Mouse (Mus musculus) Muller cell, postnatal 12 days (primary cell): ENCODE data around the gene Itga6.

Experiments
- DNase-seq: peaks from one replicate; pipeline ENCODE4 v3.0.0-alpha.2; 2015; ENCODE audit errors: inconsistent ontology term

The Itga6 gene

GRCm38 (mm10) chr2:71801691-71802090 is 56.3 kb downstream of the Itga6 start:
- no peak for DNase-seq

DNA sequence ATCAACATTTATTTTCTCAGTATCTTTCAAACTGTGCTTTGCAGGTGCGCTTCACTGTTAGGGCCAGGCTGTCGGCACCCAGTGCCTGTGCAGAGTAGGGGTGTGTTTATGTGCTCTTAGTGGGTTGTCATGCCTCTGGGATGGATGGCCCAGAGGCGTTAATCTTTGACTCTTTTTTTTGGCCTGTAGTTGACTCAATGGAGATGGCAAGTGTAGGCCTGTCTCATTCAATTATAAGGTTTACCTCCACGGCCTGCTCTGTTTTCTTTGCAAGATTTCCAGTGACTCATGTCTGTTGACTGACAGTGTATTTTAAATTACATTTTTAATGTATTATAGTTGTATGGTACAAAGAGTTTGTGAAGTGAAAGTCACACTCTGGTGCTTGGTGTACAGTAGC is 56.7 kb downstream of the Itga6 start:
- DNase-seq = no peak

DNA sequence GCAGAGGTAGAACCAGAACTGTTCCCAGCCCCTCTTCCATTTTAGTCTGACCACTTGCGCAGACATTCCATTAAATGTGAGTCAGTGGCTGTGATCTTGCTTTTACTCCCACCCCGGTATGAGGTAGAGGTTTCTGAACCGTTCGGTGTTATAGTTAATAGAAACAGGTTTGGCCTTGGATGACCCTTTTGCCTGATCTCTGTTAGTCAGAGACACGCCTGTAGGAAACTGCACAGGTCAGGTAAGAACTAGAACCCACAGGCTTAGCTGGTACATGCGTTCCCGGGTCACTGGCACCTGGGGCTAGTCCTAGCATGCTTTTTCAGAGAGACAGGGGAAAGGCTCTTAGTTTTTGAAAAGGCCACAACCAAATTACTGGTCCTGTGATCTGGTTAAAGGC is 59.7 kb downstream of the Itga6 start:
- no peak for DNase-seq

- no peak for DNase-seq
Observed at GRCm38 (mm10) chr2:71805611-71806567, 60.5 kb downstream of the Itga6 start.

DNA sequence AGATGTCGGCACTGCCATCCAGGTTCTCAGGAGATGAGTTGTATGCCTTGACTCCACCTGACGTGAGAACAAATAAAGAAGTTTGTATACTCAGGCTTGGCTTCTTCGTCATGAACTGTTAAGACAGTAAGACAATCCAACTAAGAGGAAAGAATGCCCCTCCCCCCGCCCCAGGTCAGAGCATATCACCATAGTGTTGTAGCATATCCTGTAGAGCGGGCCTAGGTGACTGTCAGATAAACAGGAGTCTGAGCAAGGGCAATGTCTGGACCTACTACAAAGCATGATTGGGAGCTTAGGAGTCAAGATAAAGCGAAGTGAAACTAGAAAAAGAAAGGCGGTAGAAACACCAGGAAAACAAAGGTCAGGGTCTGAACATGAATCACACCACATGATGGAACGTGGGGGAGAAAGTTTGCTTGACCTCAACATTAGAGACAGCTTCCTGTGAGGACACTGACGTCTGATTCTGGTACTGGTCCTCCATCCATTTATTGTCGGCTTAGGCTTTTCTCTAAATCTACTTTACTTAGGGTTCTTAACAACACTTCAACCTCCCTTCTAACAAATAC is 64.0 kb downstream of the Itga6 start:
- DNase-seq = no peak

- no peak for DNase-seq
Observed at GRCm38 (mm10) chr2:71810010-71810409, 64.6 kb downstream of the Itga6 start.

GRCm38 (mm10) chr2:71810906-71811305 is 65.5 kb downstream of the Itga6 start:
- no peak for DNase-seq

GRCm38 (mm10) chr2:71812221-71813021 is 67.0 kb downstream of the Itga6 start:
- peak; percentile 54 for DNase-seq

- DNase-seq = no peak
Observed at GRCm38 (mm10) chr2:71813022-71813358, 67.6 kb downstream of the Itga6 start.

- no peak for DNase-seq
Observed at GRCm38 (mm10) chr2:71813371-71813770, 68.0 kb downstream of the Itga6 start.

GRCm38 (mm10) chr2:71814016-71814415 is 68.6 kb downstream of the Itga6 start:
- DNase-seq = no peak

DNA sequence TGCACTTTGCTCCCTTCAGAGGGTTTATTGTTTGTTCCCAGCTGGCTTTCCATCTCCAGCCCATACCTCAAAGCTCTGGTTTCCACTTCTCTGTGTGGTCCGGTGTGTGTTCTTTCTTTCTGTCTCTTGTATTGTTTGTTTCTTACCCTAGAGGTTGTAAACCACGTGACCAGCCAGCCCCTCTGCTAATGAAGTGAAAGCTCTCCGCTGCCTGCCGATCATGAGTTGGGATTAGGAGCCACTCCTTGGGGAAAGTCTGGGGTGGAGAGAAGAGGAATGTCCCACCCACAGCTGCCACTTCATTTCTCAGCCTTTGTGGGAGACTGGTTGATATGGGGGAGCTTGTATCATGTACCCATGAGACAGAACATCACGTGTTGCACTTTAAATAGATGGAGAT is 69.9 kb downstream of the Itga6 start:
- no peak for DNase-seq

DNA sequence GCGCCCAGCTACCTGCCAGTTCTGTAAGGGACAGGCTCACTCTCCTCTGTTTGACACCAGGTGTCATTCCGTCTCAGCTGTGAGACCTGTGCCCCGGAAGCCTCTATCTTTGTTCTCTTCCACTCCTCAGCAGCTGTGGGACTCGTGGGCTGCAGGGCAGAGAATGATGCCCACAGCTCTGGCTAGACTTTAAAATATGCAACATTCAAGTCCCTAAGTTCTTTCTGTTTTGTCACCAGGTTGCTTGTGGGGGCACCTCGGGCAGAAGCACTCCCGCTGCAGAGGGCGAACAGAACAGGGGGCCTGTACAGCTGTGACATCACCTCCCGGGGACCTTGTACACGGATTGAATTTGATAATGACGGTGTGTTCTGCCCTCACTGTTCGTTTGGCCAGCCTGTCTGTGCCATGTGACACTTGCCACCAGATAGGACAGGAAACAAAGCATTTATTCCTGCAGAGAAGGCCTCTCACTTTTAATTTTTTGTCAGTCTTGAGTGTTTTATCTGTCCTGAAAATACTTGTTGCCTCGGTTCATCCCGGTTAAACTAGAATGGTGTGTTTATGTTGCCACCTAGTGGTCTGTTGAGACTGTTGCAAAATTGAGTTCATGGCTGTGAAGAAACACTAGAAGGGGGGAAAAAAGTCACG is 71.1 kb downstream of the Itga6 start:
- peak; percentile 48 for DNase-seq

GRCm38 (mm10) chr2:71824146-71824545 is 78.7 kb downstream of the Itga6 start:
- DNase-seq = no peak

- no peak for DNase-seq
Observed at GRCm38 (mm10) chr2:71827711-71828110, 82.3 kb downstream of the Itga6 start.

DNA sequence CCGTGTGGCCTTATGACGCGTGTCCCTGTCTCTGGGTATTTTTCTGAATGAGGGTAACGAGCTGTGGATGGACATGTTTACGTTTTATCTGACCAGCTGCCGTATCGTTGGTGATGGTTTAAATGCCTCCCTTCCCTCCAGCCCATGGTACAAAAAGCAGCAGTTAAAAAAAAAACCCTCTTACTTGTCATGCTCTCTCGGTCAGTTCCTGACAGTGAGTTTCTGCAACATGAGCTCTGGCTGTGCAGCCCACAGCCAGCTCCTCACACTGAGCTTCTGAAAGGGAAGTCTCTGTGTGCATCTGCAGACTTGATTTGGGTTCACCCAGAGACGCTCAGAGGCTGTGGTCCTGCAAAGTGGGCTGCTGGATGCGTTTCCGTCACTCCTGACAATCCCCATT is 83.5 kb downstream of the Itga6 start:
- DNase-seq = no peak

GRCm38 (mm10) chr2:71833626-71834025 is 88.2 kb downstream of the Itga6 start:
- DNase-seq = no peak

- no peak for DNase-seq
Observed at GRCm38 (mm10) chr2:71834371-71834770, 89.0 kb downstream of the Itga6 start.

DNA sequence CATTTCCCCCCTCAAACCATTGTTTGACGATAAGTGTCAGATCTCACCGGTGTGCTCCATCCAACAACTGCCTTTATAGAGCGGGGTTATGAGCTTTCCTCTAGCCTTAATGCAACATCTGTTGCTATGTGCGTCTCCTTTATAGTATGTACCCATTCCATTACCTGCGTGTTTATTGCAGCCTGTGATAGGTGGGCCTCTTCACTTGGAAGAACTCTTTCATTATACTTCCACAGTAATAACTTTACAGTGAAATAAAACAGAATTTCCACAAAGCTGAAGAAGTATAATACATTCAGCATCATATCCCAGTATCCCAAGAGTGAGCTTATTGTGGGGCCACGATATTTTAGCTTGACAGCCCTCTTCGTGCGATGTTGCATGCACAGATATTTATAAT is 90.1 kb downstream of the Itga6 start:
- DNase-seq = no peak

- no peak for DNase-seq
Observed at GRCm38 (mm10) chr2:71836232-71836631, 90.8 kb downstream of the Itga6 start.

DNA sequence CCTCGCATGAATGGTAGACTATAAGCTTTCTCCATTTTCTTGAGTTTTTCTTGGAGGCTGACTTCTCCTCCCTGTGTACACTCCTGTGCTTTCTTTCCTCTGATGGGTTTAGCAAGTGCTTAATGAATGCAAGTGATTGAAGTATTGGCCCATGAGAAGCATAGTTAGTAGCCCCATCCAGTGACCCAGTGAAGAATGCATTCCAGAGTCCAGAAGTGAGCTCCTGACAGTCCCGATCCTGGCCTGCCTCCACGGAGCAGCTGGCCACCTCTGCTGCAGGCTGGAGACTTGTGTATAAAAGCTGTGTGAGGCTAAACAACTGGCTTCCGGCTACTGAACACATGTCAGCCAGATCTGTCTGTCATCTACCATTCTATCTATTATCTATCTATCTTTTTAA is 91.8 kb downstream of the Itga6 start:
- DNase-seq = peak; percentile 52

GRCm38 (mm10) chr2:71837791-71838190 is 92.4 kb downstream of the Itga6 start:
- peak; percentile 72 for DNase-seq
